Mouse (Mus musculus) B cell, adult 2 months (primary cell): Measurements from ENCODE around the gene Wscd2.

Experiments
- DNase-seq, 2 experiments: peaks; one replicate each; pipeline ENCODE4 v3.0.0; 2022

Gene Wscd2

GRCm38 (mm10) chr5:113539858-113540257, 49.7 kb downstream of the Wscd2 start:
- no peak for DNase-seq

GRCm38 (mm10) chr5:113541196-113541595, 51.1 kb downstream of the Wscd2 start:
- DNase-seq = no peak

- no peak for DNase-seq
Measured at GRCm38 (mm10) chr5:113542885-113543476, 52.8 kb downstream of the Wscd2 start.

- DNase-seq = peak; percentile 8 to 16
Measured at GRCm38 (mm10) chr5:113547949-113548700, 58.0 kb downstream of the Wscd2 start.

GRCm38 (mm10) chr5:113550249-113550648, 60.1 kb downstream of the Wscd2 start:
- DNase-seq = no peak

GRCm38 (mm10) chr5:113550759-113551158, 60.6 kb downstream of the Wscd2 start:
- DNase-seq = no peak

GRCm38 (mm10) chr5:113553402-113553897, 63.3 kb downstream of the Wscd2 start:
- no peak for DNase-seq

- no peak for DNase-seq
Measured at GRCm38 (mm10) chr5:113554095-113554494, 64.0 kb downstream of the Wscd2 start.

GRCm38 (mm10) chr5:113554571-113554970, 64.4 kb downstream of the Wscd2 start:
- no peak for DNase-seq

- DNase-seq = no peak
Measured at GRCm38 (mm10) chr5:113555684-113556083, 65.6 kb downstream of the Wscd2 start.

- DNase-seq = no peak
Measured at GRCm38 (mm10) chr5:113558065-113558464, 67.9 kb downstream of the Wscd2 start.

GRCm38 (mm10) chr5:113559627-113560026, 69.5 kb downstream of the Wscd2 start:
- DNase-seq = no peak

- no peak for DNase-seq
Measured at GRCm38 (mm10) chr5:113564463-113564862, 74.3 kb downstream of the Wscd2 start.

- DNase-seq = no peak
Measured at GRCm38 (mm10) chr5:113565101-113565854, 75.1 kb downstream of the Wscd2 start.

GRCm38 (mm10) chr5:113565858-113566257, 75.7 kb downstream of the Wscd2 start:
- no peak for DNase-seq

GRCm38 (mm10) chr5:113570056-113570717, 80.1 kb downstream of the Wscd2 start:
- no peak for DNase-seq

- no peak for DNase-seq
Measured at GRCm38 (mm10) chr5:113577555-113577954, 87.4 kb downstream of the Wscd2 start.

GRCm38 (mm10) chr5:113578428-113578827, 88.3 kb downstream of the Wscd2 start:
- DNase-seq = no peak

GRCm38 (mm10) chr5:113579128-113579527, 89.0 kb downstream of the Wscd2 start:
- no peak for DNase-seq

GRCm38 (mm10) chr5:113580248-113580647, 90.1 kb downstream of the Wscd2 start:
- DNase-seq = peak in 1 of 2 experiments; percentile 7

- no peak for DNase-seq
Measured at GRCm38 (mm10) chr5:113580801-113581200, 90.7 kb downstream of the Wscd2 start.

GRCm38 (mm10) chr5:113583424-113584162, 93.5 kb downstream of the Wscd2 start:
- no peak for DNase-seq
